Mouse (Mus musculus) thymus, adult 2 months (tissue): Measurements from ENCODE around the gene Gm20920. TPM values are rescaled to one million over a fixed set of nuclear protein-coding genes. Genes with fewer than 3 reads are reported as not detected.
"Not testable (repeated sequence)": the region's sequence is repeated elsewhere in the genome, so short reads cannot be mapped to it uniquely, and the experiment has no call there.

ENCODE experiments used
- DNase-seq: peaks from one replicate; pipeline ENCODE4 v3.0.0; 2021
- H3K27ac ChIP-seq: fragments of 200-500 bp; 2 replicates; pipeline ENCODE4 v1.5.1; 2012; ENCODE audit warnings: low read length, control low read depth; ENCODE audit not compliant: control insufficient read depth, insufficient read depth
- H3K27me3 ChIP-seq: fragments of 200-500 bp; 2 replicates; pipeline ENCODE4 v1.6.1; 2012; ENCODE audit warnings: mild to moderate bottlenecking, low read length, moderate library complexity, mixed read lengths; ENCODE audit not compliant: control insufficient read depth, insufficient read depth
- H3K36me3 ChIP-seq: fragments of 200-500 bp; 2 replicates; pipeline ENCODE4 v1.6.1; 2012; ENCODE audit warnings: mild to moderate bottlenecking, low read length, moderate library complexity; ENCODE audit not compliant: control insufficient read depth, insufficient read depth
- H3K4me1 ChIP-seq: fragments of 200-500 bp; replicated peaks from 2 replicates; pipeline ENCODE4 v1.6.1; 2012; ENCODE audit warnings: low read length; ENCODE audit not compliant: control insufficient read depth, insufficient read depth
- H3K4me3 ChIP-seq: fragments of 200-500 bp; 2 replicates; pipeline ENCODE4 v1.5.1; 2012; ENCODE audit warnings: mild to moderate bottlenecking, low read length, control low read depth, moderate library complexity; ENCODE audit not compliant: control insufficient read depth, insufficient read depth
- WGBS: fragments of 180-500 bp; shearing (Covaris S2); methylation state at CpG from one replicate; pipeline ENCODE4 v1.1.7; 2018; 5-methylcytosine and 5-hydroxymethylcytosine counted together
- polyA plus RNA-seq: library from polyadenylated mRNA; depleted of rRNA; stranded (reverse); fragments of >200 nt; gene quantifications from 2 replicates; pipeline ENCODE4 v1.2.3, GENCODE M21; 2012; rRNA removed

Gene Gm20920
- polyA plus RNA-seq = not detected in 2 replicates

DNA sequence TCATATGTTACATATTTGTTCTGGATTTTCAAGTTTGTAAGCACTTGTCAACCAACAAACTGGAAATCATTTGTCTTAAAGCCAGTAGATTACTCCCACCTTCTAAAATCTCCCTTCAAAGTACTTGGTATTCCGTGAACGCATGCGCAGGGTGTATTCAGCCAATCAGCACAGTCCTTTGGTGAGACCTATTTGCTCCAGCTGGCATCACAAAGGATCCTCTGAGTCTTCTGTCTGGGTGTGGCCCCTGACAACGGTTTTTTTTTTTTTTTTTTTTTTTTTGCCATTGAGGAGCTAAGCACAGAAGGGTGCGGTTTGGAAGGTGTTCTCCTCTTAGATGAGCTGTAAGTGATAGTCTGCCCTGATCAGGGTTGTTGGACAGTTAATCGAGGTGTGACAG lies at the start of gene Gm20920:
Gene Gm20920, plus strand, starts transcription at position 301 of the 400 bp plus-strand sequence.
- not testable (repeated sequence) for H3K36me3 ChIP-seq, DNase-seq, H3K27me3 ChIP-seq, H3K27ac ChIP-seq, H3K4me1 ChIP-seq, H3K4me3 ChIP-seq
- WGBS = no CpG with 5 or more reads among the region's 6 CpGs
